Mouse (Mus musculus) spleen, postnatal 0 days (tissue): ENCODE measurements around the gene Prss1. TPM values are rescaled to one million over a fixed set of nuclear protein-coding genes. Genes with fewer than 3 reads are reported as not detected.

Experiments
- polyA plus RNA-seq: library from polyadenylated mRNA; unstranded; fragments of >200 nt; fragmentation: Nextera tagmentation; extraction: Ambion mirVana; gene quantifications from 2 replicates; pipeline ENCODE4 v1.2.1, GENCODE M21; 2015

The Prss1 gene
- 20.1 and 83.0 TPM in 2 replicates for polyA plus RNA-seq

GRCm38 (mm10) chr6:41458632-41459031 is at the start of gene Prss1:
Gene Prss1 (plus strand): TSS chr6:41458932.

GRCm38 (mm10) chr6:41446045-41446444 is 12.7 kb upstream of the Prss1 start, which contains the start of gene Gm10334:
Gene Gm10334 (minus strand): TSS chr6:41446145.

Other genes with a start within 250 kb of the Prss1 start
- gene Try4, start 156.7 kb upstream of the Prss1 start, polyA plus RNA-seq: 24.9 and 87.6 TPM in 2 replicates
- gene Try5, start 142.1 kb upstream of the Prss1 start, polyA plus RNA-seq: 54.4 and 181 TPM in 2 replicates
- gene Try10, start 104.8 kb upstream of the Prss1 start, polyA plus RNA-seq: 10.3 and 37.8 TPM in 2 replicates
- 11.8 and 54.9 TPM in 2 replicates for gene Prss3, start 81.3 kb upstream of the Prss1 start, polyA plus RNA-seq
- gene Gm5771, start 66.6 kb upstream of the Prss1 start, polyA plus RNA-seq: 18.9 and 83.1 TPM in 2 replicates
- 8.0 and 40.8 TPM in 2 replicates for gene Gm10334, start 12.8 kb upstream of the Prss1 start, polyA plus RNA-seq
- gene Prss2, start 62.9 kb downstream of the Prss1 start, polyA plus RNA-seq: 28.5 and 81.9 TPM in 2 replicates
- gene Ephb6, start 146.6 kb downstream of the Prss1 start, polyA plus RNA-seq: 1.6 and 3.6 TPM in 2 replicates
- 0.06 TPM in 1 of 2 replicates, not detected in the other for gene Trpv6, start 177.5 kb downstream of the Prss1 start, polyA plus RNA-seq
- 0.05 and 0.13 TPM in 2 replicates for gene Trpv5, start 221.8 kb downstream of the Prss1 start, polyA plus RNA-seq
- 0.23 TPM in 1 of 2 replicates, not detected in the other for gene Llcfc1, start 225.5 kb downstream of the Prss1 start, polyA plus RNA-seq
- gene Kel, start 245.4 kb downstream of the Prss1 start, polyA plus RNA-seq: 134 and 147 TPM in 2 replicates